Mouse (Mus musculus) lung, embryonic 14.5 days (tissue): Measurements from ENCODE around the gene Phf14. TPM values are rescaled to one million over a fixed set of nuclear protein-coding genes. Genes with fewer than 3 reads are reported as not detected.

ENCODE experiments used
- ATAC-seq: fragments of 200-750 bp; cut with Nextera tagmentation; 2 replicates; pipeline ENCODE4 v1.8.0; 2017; ENCODE audit warnings: mild to moderate bottlenecking, moderate TSS enrichment, moderate library complexity; ENCODE audit not compliant: insufficient read depth
- DNase-seq: peaks from one replicate; pipeline ENCODE4 v3.0.0-alpha.2; 2015
- H3K27ac ChIP-seq: fragments of 300-500 bp; sonication (generic); 2 replicates; pipeline ENCODE4 v1.5.1; 2014; ENCODE audit warnings: low read depth, mild to moderate bottlenecking, moderate library complexity
- H3K27me3 ChIP-seq: fragments of 300-500 bp; sonication (generic); 2 replicates; pipeline ENCODE4 v1.6.1; 2014; ENCODE audit warnings: low read length, control low read depth; ENCODE audit not compliant: insufficient read depth
- H3K36me3 ChIP-seq: fragments of 300-500 bp; sonication (generic); 2 replicates; pipeline ENCODE4 v1.6.1; 2014; ENCODE audit warnings: control low read depth; ENCODE audit not compliant: insufficient read depth
- H3K4me1 ChIP-seq: fragments of 300-500 bp; sonication (generic); 2 replicates; pipeline ENCODE4 v1.6.1; 2014; ENCODE audit warnings: antibody characterized with exemption, control low read depth; ENCODE audit not compliant: insufficient read depth
- H3K4me2 ChIP-seq: fragments of 300-500 bp; sonication (generic); 2 replicates; pipeline ENCODE4 v1.6.1; 2014; ENCODE audit warnings: mild to moderate bottlenecking
- H3K4me3 ChIP-seq: fragments of 300-500 bp; sonication (generic); 2 replicates; pipeline ENCODE4 v1.5.1; 2014; ENCODE audit warnings: low read depth, low read length
- H3K9ac ChIP-seq: fragments of 300-500 bp; sonication (generic); 2 replicates; pipeline ENCODE4 v1.6.1; 2014
- H3K9me3 ChIP-seq: fragments of 300-500 bp; sonication (generic); 2 replicates; pipeline ENCODE4 v1.6.1; 2016; ENCODE audit warnings: low read depth, low read length, control low read depth
- CTCF ChIP-seq: IDR thresholded peaks from 2 replicates; pipeline ENCODE4 v1.5.1; 2016; ENCODE audit warnings: antibody characterized with exemption, low read depth
- WGBS: fragments of 180-500 bp; shearing (Covaris S2); extraction: QIAGEN DNeasy Blood & Tissue Kit; methylation state at CpG from one replicate; pipeline ENCODE4 v1.1.7; 2014; 5-methylcytosine and 5-hydroxymethylcytosine counted together
- polyA plus RNA-seq: library from polyadenylated mRNA; unstranded; fragments of >200 nt; fragmentation: Nextera tagmentation; extraction: Ambion mirVana; gene quantifications from 2 replicates; pipeline ENCODE4 v1.2.1, GENCODE M21; 2014

Gene Phf14
- polyA plus RNA-seq, 1 experiment from 2014 or later = 71.6 TPM

- H3K36me3 ChIP-seq = no peaks in the 10 kb centered on the region
- DNase-seq (no peak), ATAC-seq (no peak)
- no peak overlapping the region for H3K9ac ChIP-seq
- H3K27me3 ChIP-seq = no peaks in the 10 kb centered on the region
- H3K9me3 ChIP-seq = no peaks in the 10 kb centered on the region
- no peak overlapping the region for H3K4me2 ChIP-seq
- WGBS = 70% methylated on average over 3 of the region's 3 CpGs
- TF ChIP-seq CTCF = no peak
- H3K27ac ChIP-seq = no peak overlapping the region
- no peak overlapping the region for H3K4me3 ChIP-seq
- no peaks in the 10 kb centered on the region for H3K4me1 ChIP-seq
Observed at GRCm38 (mm10) chr6:12089439-12089992, 181.9 kb downstream of the Phf14 start.

DNA sequence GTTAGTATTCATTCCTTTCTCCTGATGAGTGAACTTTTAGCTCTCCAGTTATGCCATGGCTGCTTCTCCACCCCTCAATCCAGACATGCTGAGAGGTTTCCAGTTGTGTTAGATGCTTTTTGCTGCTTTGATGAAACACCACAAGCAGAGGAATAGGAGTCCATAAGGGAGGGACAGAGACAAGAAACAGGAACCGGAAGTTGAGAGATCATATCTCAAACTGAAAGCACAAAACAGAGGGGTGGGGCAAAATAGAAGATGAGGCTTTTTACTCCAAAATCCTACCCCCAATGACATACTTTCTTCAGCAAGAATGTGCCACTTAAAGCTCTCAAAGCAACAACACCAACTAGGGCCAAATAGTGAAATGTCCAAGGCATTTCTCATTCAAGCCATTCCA lies 188.1 kb downstream of the Phf14 start:
- H3K27me3 ChIP-seq = no peaks in the 10 kb centered on the region
- H3K36me3 ChIP-seq = no peaks in the 10 kb centered on the region
- H3K27ac ChIP-seq = no peak overlapping the region
- no peaks in the 10 kb centered on the region for H3K4me1 ChIP-seq
- no peak overlapping the region for H3K9ac ChIP-seq
- no peak for DNase-seq
- 66% methylated on average over 1 of the region's 1 CpGs for WGBS
- no peak for TF ChIP-seq CTCF
- H3K9me3 ChIP-seq = no peaks in the 10 kb centered on the region
- no peak overlapping the region for H3K4me2 ChIP-seq
- H3K4me3 ChIP-seq = no peak overlapping the region
- ATAC-seq = no peak

DNA sequence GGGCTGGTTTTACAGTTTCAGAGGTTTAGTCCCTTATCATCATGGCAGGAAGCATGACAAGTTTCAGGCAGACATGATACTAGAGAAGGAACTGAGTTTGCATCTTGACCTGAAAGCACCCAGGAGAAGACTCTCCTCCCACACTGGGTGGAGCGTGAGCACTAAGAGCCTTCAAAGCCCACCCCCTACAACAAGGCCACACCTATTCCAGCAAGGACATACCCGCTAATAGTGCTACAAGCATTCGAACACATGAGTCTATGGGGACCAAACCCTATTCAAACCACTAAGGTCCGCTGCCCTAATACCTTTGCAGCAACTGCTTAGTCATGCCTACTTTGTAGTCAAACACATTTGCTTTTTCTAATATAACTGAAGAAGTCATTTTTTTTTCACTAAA lies 189.5 kb downstream of the Phf14 start:
- ATAC-seq = peak; percentile 45; the same call in 1 of the 2 replicates
- no peaks in the 10 kb centered on the region for H3K9me3 ChIP-seq
- H3K9ac ChIP-seq = no peak overlapping the region
- no peaks in the 10 kb centered on the region for H3K4me1 ChIP-seq
- H3K36me3 ChIP-seq = no peaks in the 10 kb centered on the region
- no peaks in the 10 kb centered on the region for H3K27me3 ChIP-seq
- H3K27ac ChIP-seq = no peak overlapping the region
- no peak overlapping the region for H3K4me3 ChIP-seq
- DNase-seq = no peak
- 71% methylated on average over 4 of the region's 4 CpGs for WGBS
- no peak for TF ChIP-seq CTCF
- no peak overlapping the region for H3K4me2 ChIP-seq

DNA sequence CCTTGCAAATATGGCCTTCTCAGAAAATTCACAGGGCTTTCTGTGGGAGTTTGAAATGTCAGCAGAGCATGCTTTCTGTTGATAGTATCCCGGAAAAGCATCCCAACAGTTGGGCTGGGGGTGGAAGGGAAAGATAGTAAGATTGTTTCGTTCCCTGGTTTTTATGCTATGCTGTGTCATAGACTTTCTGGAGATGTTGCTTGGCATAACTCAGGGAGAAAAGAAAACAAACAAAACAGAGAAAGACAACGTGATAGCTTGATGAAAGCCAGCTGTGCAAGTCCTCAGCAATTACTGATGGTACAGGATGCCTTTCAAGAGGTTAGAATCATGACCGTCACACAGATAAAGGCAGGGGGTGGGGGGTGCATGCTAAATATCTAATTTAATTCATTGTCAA lies 197.5 kb downstream of the Phf14 start:
- no peak overlapping the region for H3K9ac ChIP-seq
- WGBS = 28% methylated on average over 4 of the region's 4 CpGs
- DNase-seq = peak; percentile 93
- no peak overlapping the region for H3K4me3 ChIP-seq
- peak; percentile 92 for ATAC-seq
- no peak for TF ChIP-seq CTCF
- H3K4me2 ChIP-seq = no peak overlapping the region
- no peak overlapping the region for H3K27ac ChIP-seq
- H3K27me3 ChIP-seq = no peaks in the 10 kb centered on the region
- no peaks in the 10 kb centered on the region for H3K9me3 ChIP-seq
- no peaks in the 10 kb centered on the region for H3K36me3 ChIP-seq
- H3K4me1 ChIP-seq = no peaks in the 10 kb centered on the region

DNA sequence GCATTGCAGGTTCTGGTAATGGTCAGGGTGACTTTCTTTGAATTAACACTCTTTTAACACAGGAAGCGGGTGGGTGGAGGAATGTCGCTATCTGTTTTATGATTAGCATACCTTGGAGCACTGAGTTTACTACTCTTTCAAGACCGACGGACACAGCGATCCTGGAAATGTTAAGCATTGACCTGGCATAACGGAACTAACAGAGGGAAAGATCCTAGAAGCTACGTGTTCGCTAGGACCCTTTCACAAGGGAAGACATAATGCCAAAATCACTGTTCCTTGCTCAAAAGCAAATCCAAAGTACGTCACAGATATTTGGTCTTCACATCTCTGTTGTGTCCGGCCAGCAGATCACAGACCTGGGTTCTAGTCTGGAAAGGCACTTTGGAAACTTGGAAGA lies 199.7 kb downstream of the Phf14 start:
- Histone ChIP-seq H3K4me3 (no peak overlapping the region), H3K36me3 (no peaks in the 10 kb centered on the region), H3K4me1 (no peaks in the 10 kb centered on the region), H3K27ac (no peak overlapping the region), H3K9ac (no peak overlapping the region), H3K4me2 (no peak overlapping the region), H3K27me3 (no peaks in the 10 kb centered on the region), H3K9me3 (no peaks in the 10 kb centered on the region)
- DNase-seq (no peak), ATAC-seq (no peak)
- 63% methylated on average over 10 of the region's 10 CpGs for WGBS
- TF ChIP-seq CTCF = no peak

DNA sequence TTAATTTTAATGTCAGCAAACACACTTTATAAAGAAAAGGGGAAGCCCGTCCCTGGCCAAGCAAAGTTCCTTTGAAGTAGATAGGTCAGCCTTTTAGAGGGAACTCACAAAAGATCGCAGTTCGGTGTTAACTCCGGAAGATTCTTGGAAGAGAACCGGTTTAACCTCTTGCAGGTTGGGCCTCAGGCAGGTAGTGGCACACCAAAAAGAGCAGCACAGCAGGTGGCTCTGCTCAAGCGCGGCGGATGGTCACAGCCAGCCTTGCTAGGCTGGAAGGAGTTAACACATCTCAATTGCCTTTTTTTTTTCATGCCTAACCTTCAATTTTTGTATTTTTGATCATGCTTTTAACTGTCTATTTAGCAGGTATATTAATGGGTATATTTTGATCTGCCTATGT lies 200.2 kb downstream of the Phf14 start:
- Histone ChIP-seq H3K27ac (no peak overlapping the region), H3K4me3 (no peak overlapping the region), H3K27me3 (no peaks in the 10 kb centered on the region), H3K4me2 (no peak overlapping the region), H3K4me1 (no peaks in the 10 kb centered on the region), H3K36me3 (no peaks in the 10 kb centered on the region), H3K9me3 (no peaks in the 10 kb centered on the region), H3K9ac (no peak overlapping the region)
- TF ChIP-seq CTCF = no peak
- DNase-seq = no peak
- no peak for ATAC-seq
- WGBS = 28% methylated on average over 8 of the region's 8 CpGs

GRCm38 (mm10) chr6:12116926-12117818 lies 209.6 kb downstream of the Phf14 start:
- H3K4me3 ChIP-seq = no peak overlapping the region
- peak; percentile 29; the same call in 1 of the 2 replicates for ATAC-seq

More at GRCm38 (mm10) chr6:12116926-12117818, 209.6 kb downstream of the Phf14 start:
- Histone ChIP-seq H3K4me1 (peaks cover 4% of the 10 kb centered on the region; the same call in 1 of the 2 replicates), H3K9ac (no peak overlapping the region), H3K36me3 (no peaks in the 10 kb centered on the region), H3K27ac (no peak overlapping the region), H3K9me3 (no peaks in the 10 kb centered on the region), H3K27me3 (no peaks in the 10 kb centered on the region), H3K4me2 (no peak overlapping the region)
- 42% methylated on average over 11 of the region's 11 CpGs for WGBS
- TF ChIP-seq CTCF = no peak
- no peak for DNase-seq
